ENCODE assay signal across 25 mouse cellular contexts in genomic region chr1:171960726-171961125, GRCm38 (mm10). TPM values are rescaled to one million over a fixed set of nuclear protein-coding genes. Genes with fewer than 3 reads are reported as not detected.
DNase-seq lines count a peak whose midpoint lies in the region; TF ChIP-seq lines count a peak whose summit lies in the region.
"Had no signal": no experiment of that assay in that cellular context is flagged by ENCODE, and none has a peak within 500 bp of the region (broad histone marks: within the 10 kb centered on the region; RNA-seq: fewer than 3 reads in every experiment).

No protein-coding gene starts in this region.

- no peaks in the 10 kb centered on the region for H3K9me3 ChIP-seq in ES-E14 (ENCODE audit: control insufficient read depth, insufficient read depth, low read depth, low read length)
- H3K9me3 ChIP-seq: forebrain, embryonic 10.5 days; forebrain, embryonic 13.5 days; heart, embryonic 13.5 days; hindbrain, embryonic 12.5 days; hindbrain, embryonic 15.5 days had no signal

- peak; percentile 75 for DNase-seq in heart, adult 11 months
- no peak for DNase-seq in heart, postnatal 36 days
- no peak for DNase-seq in thymus, adult 2 months
- DNase-seq in thymus, postnatal 25 days, result no peak
- DNase-seq in ES-E14 (ENCODE audit: low read depth, low spot score), result peak; percentile 59
- DNase-seq in left cerebral cortex, postnatal 36 days (ENCODE audit: low spot score in 2 of 2), result no peak
- DNase-seq in cerebellum, postnatal 4 days (ENCODE audit: low spot score in 2 of 2), result no peak
- DNase-seq: adrenal gland, adult 2 months; adrenal gland, postnatal 14 days; cerebellum, adult 11 months; cerebellum, adult 2 months; cerebellum, postnatal 10 days; cerebellum, postnatal 36 days; gastrocnemius, postnatal 10 days; gastrocnemius, postnatal 36 days; heart, postnatal 14 days had no signal

- no peaks in the 10 kb centered on the region for H3K27me3 ChIP-seq in thymus, adult 2 months (ENCODE audit: control insufficient read depth, insufficient read depth, low read length)
- H3K27me3 ChIP-seq: forebrain, embryonic 13.5 days; heart, embryonic 13.5 days; hindbrain, embryonic 12.5 days; hindbrain, embryonic 15.5 days had no signal

- peak overlapping the region; percentile 46; the same call in 1 of the 2 replicates for H3K27ac ChIP-seq in thymus, adult 2 months (ENCODE audit: control insufficient read depth, insufficient read depth, low read length)
- no peak overlapping the region for H3K27ac ChIP-seq in ES-E14 (ENCODE audit: insufficient read depth, low read depth, low read length, poor library complexity, severe bottlenecking)
- H3K27ac ChIP-seq: forebrain, embryonic 10.5 days; forebrain, embryonic 13.5 days; heart, embryonic 13.5 days; hindbrain, embryonic 12.5 days; hindbrain, embryonic 15.5 days had no signal

- peaks cover 24% of the 10 kb centered on the region for H3K4me1 ChIP-seq in thymus, adult 2 months (replicated peaks; ENCODE audit: control insufficient read depth, insufficient read depth, low read length)
- H3K4me1 ChIP-seq in ES-E14 (ENCODE audit: control insufficient read depth in 2 of 2, insufficient read depth in 2 of 2, low read length in 2 of 2, poor library complexity in 1 of 2), result no peaks in the 10 kb centered on the region
- H3K4me1 ChIP-seq: forebrain, embryonic 10.5 days; forebrain, embryonic 13.5 days; heart, embryonic 13.5 days; hindbrain, embryonic 12.5 days; hindbrain, embryonic 15.5 days had no signal

- WGBS in thymus, adult 2 months, result 95% methylated on average over 5 of the region's 5 CpGs

- TF ChIP-seq POLR2A in thymus, adult 2 months (IDR thresholded peaks at IDR 0.05; ENCODE audit: control insufficient read depth, extremely low read depth, insufficient read depth, low read length, poor library complexity), result no peak

- intact Hi-C loops in heart, postnatal 36 days (cut with DNase I), result no loop called here
- intact Hi-C loops in left cerebral cortex, postnatal 36 days (cut with DNase I), result no loop called here

- no peak overlapping the region for H3K9ac ChIP-seq in ES-E14 (ENCODE audit: insufficient read depth, low read depth, low read length, poor library complexity, severe bottlenecking)
- H3K9ac ChIP-seq: forebrain, embryonic 13.5 days; heart, embryonic 13.5 days; hindbrain, embryonic 12.5 days; hindbrain, embryonic 15.5 days had no signal

- no peak for TF ChIP-seq CTCF in thymus, adult 2 months (IDR thresholded peaks at IDR 0.05; ENCODE audit: borderline replicate concordance, control insufficient read depth, extremely low read depth, insufficient read depth, low read length, poor library complexity)

- no peak overlapping the region for H3K4me3 ChIP-seq in thymus, adult 2 months (ENCODE audit: control insufficient read depth, insufficient read depth, low read length)
- H3K4me3 ChIP-seq in ES-E14 (ENCODE audit: insufficient read depth in 1 of 2, low read depth in 1 of 2, low read length in 2 of 2, poor library complexity in 1 of 2, severe bottlenecking in 1 of 2), result no peak overlapping the region
- H3K4me3 ChIP-seq: forebrain, embryonic 10.5 days; forebrain, embryonic 13.5 days; heart, embryonic 13.5 days; hindbrain, embryonic 12.5 days; hindbrain, embryonic 15.5 days had no signal

- no peaks in the 10 kb centered on the region for H3K36me3 ChIP-seq in thymus, adult 2 months (ENCODE audit: control insufficient read depth, insufficient read depth, low read length)
- H3K36me3 ChIP-seq in ES-E14 (ENCODE audit: control insufficient read depth, insufficient read depth, low read length, poor library complexity, severe bottlenecking), result no peaks in the 10 kb centered on the region
- H3K36me3 ChIP-seq: forebrain, embryonic 10.5 days; heart, embryonic 13.5 days; hindbrain, embryonic 12.5 days; hindbrain, embryonic 15.5 days had no signal

- in situ Hi-C loops in ES-E14 (cut with MboI; ENCODE audit: low sequenced_read_pairs in 2 of 2, unreplicated experiment in 2 of 2), result no loop called here

TF ChIP-seq in ES-E14, 5 proteins besides CTCF, POLR2A, EP300 and RAD21:
- no peak for TF ChIP-seq HCFC1 (IDR thresholded peaks at IDR 0.05; ENCODE audit: borderline replicate concordance, insufficient read depth, low read length)
- TF ChIP-seq CHD2 (IDR thresholded peaks at IDR 0.05; ENCODE audit: low read depth, low read length), result no peak
- no peak for TF ChIP-seq ZNF384 (IDR thresholded peaks at IDR 0.05; ENCODE audit: low read depth, low read length)
- TF ChIP-seq MAFK (IDR thresholded peaks at IDR 0.05; ENCODE audit: insufficient read depth, low read depth, low read length), result no peak
- TF ChIP-seq ZC3H11A (IDR thresholded peaks at IDR 0.05; ENCODE audit: borderline replicate concordance, low read depth, low read length), result no peak

RNA-seq across cellular contexts. Expression of gene Slamf6, which starts 43.4 kb away (rescaled TPM):
- under 1 TPM; 0.27 to 0.31 TPM for total RNA-seq in heart, postnatal 36 days (2021)
- polyA plus RNA-seq in thymus, adult 2 months (2012; rRNA removed), result 46.6 and 52.0 TPM in 2 replicates
- 0.31 TPM in 1 of 2 replicates, not detected in the other for total RNA-seq in ES-E14 (2012; rRNA removed)
- total RNA-seq in left cerebral cortex, postnatal 36 days (2021), result not detected
- total RNA-seq: gastrocnemius, adult 18-20 months had no signal
- polyA plus RNA-seq: cerebellum, adult 2 months; embryonic facial prominence, embryonic 11.5 days; forebrain, embryonic 13.5 days; forebrain, embryonic 16.5 days; intestine, embryonic 14.5 days had no signal

Comparison
In these comparisons a context has a peak if more than half of its experiments do, and no peak if none do; other contexts are left out.
1. DNase-seq: peak in heart, adult 11 months (single experiment) and ES-E14 (single experiment); none in heart, postnatal 36 days (0 of 2), thymus, adult 2 months (single experiment), thymus, postnatal 25 days (single experiment), left cerebral cortex, postnatal 36 days (0 of 2) and cerebellum, postnatal 4 days (0 of 2).